In genomic region chr12:76506522-76506921, GRCm38 (mm10) we compare ENCODE assay signal across 9 mouse cellular contexts. TPM values are rescaled to one million over a fixed set of nuclear protein-coding genes. Genes with fewer than 3 reads are reported as not detected.
A peak's percentile ranks its signal among the peaks of the same experiment; 100 is the strongest.
DNase-seq lines count a peak whose midpoint lies in the region; ATAC-seq and TF ChIP-seq lines count a peak whose summit lies in the region.
"Had no signal": no experiment of that assay in that cellular context is flagged by ENCODE, and none has a peak within 500 bp of the region (broad histone marks: within the 10 kb centered on the region; RNA-seq: fewer than 3 reads in every experiment).

No protein-coding gene starts in this region.

- peak; percentile 33 for DNase-seq in cerebellum, adult 11-12 months
- DNase-seq in cerebellum, adult 11 months, result no peak
- DNase-seq in adrenal gland, adult 2 months, result no peak
- no peak for DNase-seq in thymus, postnatal 10 days (ENCODE audit: low spot score in 2 of 2)

- H3K4me1 ChIP-seq in cortical plate, adult 2 months (ENCODE audit: control insufficient read depth, insufficient read depth, low read length), result no peaks in the 10 kb centered on the region
- H3K4me1 ChIP-seq in heart, embryonic 11.5 days (ENCODE audit: control insufficient read depth, insufficient read depth, low read length), result peaks cover 16% of the 10 kb centered on the region
- peaks cover 26% of the 10 kb centered on the region; the same call in 1 of the 2 replicates for H3K4me1 ChIP-seq in limb, embryonic 15.5 days
- peaks cover 10% of the 10 kb centered on the region for H3K4me1 ChIP-seq in stomach, embryonic 14.5 days (ENCODE audit: control insufficient read depth, insufficient read depth, low read length)
- H3K4me1 ChIP-seq: liver, embryonic 15.5 days had no signal

- ATAC-seq in heart, embryonic 11.5 days (replicated peaks; ENCODE audit: insufficient number of reproducible peaks, low FRiP score, low TSS enrichment), result 0 out of 2 replicates have a peak, but pooled peaks have one; percentile 48
- ATAC-seq in limb, embryonic 15.5 days (ENCODE audit: insufficient number of reproducible peaks, low FRiP score, low TSS enrichment, low read depth), result peak; percentile 79
- ATAC-seq in stomach, embryonic 14.5 days (ENCODE audit: insufficient number of reproducible peaks, insufficient read depth, low FRiP score, low read depth), result peak; percentile 31; the same call in 1 of the 2 replicates

- H3K27me3 ChIP-seq in heart, embryonic 11.5 days (ENCODE audit: control insufficient read depth, insufficient read depth, low read length), result no peaks in the 10 kb centered on the region
- no peaks in the 10 kb centered on the region for H3K27me3 ChIP-seq in limb, embryonic 15.5 days
- no peaks in the 10 kb centered on the region for H3K27me3 ChIP-seq in stomach, embryonic 14.5 days (ENCODE audit: control insufficient read depth, insufficient read depth, low read length)
- H3K27me3 ChIP-seq: liver, embryonic 15.5 days had no signal

- peak overlapping the region; percentile 53; the same call in 1 of the 2 replicates for H3K27ac ChIP-seq in cortical plate, adult 2 months (ENCODE audit: insufficient read depth, low read length)
- H3K27ac ChIP-seq in heart, embryonic 11.5 days (ENCODE audit: low read depth, low read length), result peak overlapping the region; percentile 46
- peak overlapping the region; percentile 82 for H3K27ac ChIP-seq in limb, embryonic 15.5 days
- peak overlapping the region; percentile 71 for H3K27ac ChIP-seq in stomach, embryonic 14.5 days (ENCODE audit: low read length)
- H3K27ac ChIP-seq: liver, embryonic 15.5 days had no signal

- H3K4me3 ChIP-seq in cortical plate, adult 2 months (ENCODE audit: insufficient read depth, low read length), result no peak overlapping the region
- H3K4me3 ChIP-seq in heart, embryonic 11.5 days (ENCODE audit: low read depth, low read length), result no peak overlapping the region
- H3K4me3 ChIP-seq in limb, embryonic 15.5 days, result no peak overlapping the region
- H3K4me3 ChIP-seq in stomach, embryonic 14.5 days (ENCODE audit: low read depth, low read length), result no peak overlapping the region
- H3K4me3 ChIP-seq: liver, embryonic 15.5 days had no signal

- no peaks in the 10 kb centered on the region for H3K36me3 ChIP-seq in heart, embryonic 11.5 days (ENCODE audit: control insufficient read depth, insufficient read depth, low read length)
- no peaks in the 10 kb centered on the region for H3K36me3 ChIP-seq in limb, embryonic 15.5 days
- H3K36me3 ChIP-seq in stomach, embryonic 14.5 days (ENCODE audit: control insufficient read depth, insufficient read depth, low read length), result no peaks in the 10 kb centered on the region
- H3K36me3 ChIP-seq: liver, embryonic 15.5 days had no signal

- 35% methylated on average over 2 of the region's 2 CpGs for WGBS in heart, embryonic 11.5 days (ENCODE audit: insufficient replicate concordance)
- 40% methylated on average over 2 of the region's 2 CpGs for WGBS in limb, embryonic 15.5 days
- WGBS in stomach, embryonic 14.5 days, result 51% methylated on average over 2 of the region's 2 CpGs

- H3K9me3 ChIP-seq in heart, embryonic 11.5 days (replicated peaks; ENCODE audit: control insufficient read depth, low read length), result no peaks in the 10 kb centered on the region
- H3K9me3 ChIP-seq in limb, embryonic 15.5 days, result no peaks in the 10 kb centered on the region
- no peaks in the 10 kb centered on the region for H3K9me3 ChIP-seq in stomach, embryonic 14.5 days (ENCODE audit: control insufficient read depth, low read depth, low read length)
- H3K9me3 ChIP-seq: liver, embryonic 15.5 days had no signal

- no peak overlapping the region for H3K9ac ChIP-seq in heart, embryonic 11.5 days (ENCODE audit: low read depth, low read length)
- H3K9ac ChIP-seq in limb, embryonic 15.5 days, result no peak overlapping the region
- H3K9ac ChIP-seq in stomach, embryonic 14.5 days (replicated peaks; ENCODE audit: low read depth, low read length), result no peak overlapping the region
- H3K9ac ChIP-seq: liver, embryonic 15.5 days had no signal

- no peak for TF ChIP-seq POLR2A in cortical plate, adult 2 months (IDR thresholded peaks at IDR 0.05; ENCODE audit: extremely low read depth, insufficient read depth, low read length)

- TF ChIP-seq CTCF in cortical plate, adult 2 months (IDR thresholded peaks at IDR 0.05; ENCODE audit: extremely low read depth, insufficient read depth, low read length), result no peak

- H3K4me2 ChIP-seq in heart, embryonic 11.5 days, result no peak overlapping the region
- H3K4me2 ChIP-seq in limb, embryonic 15.5 days, result no peak overlapping the region
- no peak overlapping the region for H3K4me2 ChIP-seq in stomach, embryonic 14.5 days (replicated peaks; ENCODE audit: low read depth, low read length)
- H3K4me2 ChIP-seq: liver, embryonic 15.5 days had no signal

RNA-seq across cellular contexts. Expression of gene Plekhg3, which starts 24.2 kb away (rescaled TPM):
- polyA plus RNA-seq in cortical plate, adult 2 months (2012; rRNA removed), result 16.0 and 19.0 TPM in 2 replicates
- polyA plus RNA-seq in heart, embryonic 11.5 days (2014; fragmentation: Nextera tagmentation; extraction: Ambion mirVana), result 4.4 and 5.4 TPM in 2 replicates
- polyA plus RNA-seq in limb, embryonic 15.5 days (2015; fragmentation: Nextera tagmentation; extraction: Ambion mirVana), result 6.0 and 8.0 TPM in 2 replicates
- 13.8 TPM in 2 replicates for polyA plus RNA-seq in stomach, embryonic 14.5 days (2014; fragmentation: Nextera tagmentation; extraction: Ambion mirVana)
- 10 to 100 TPM in 1 of 2 experiments, 1 to 10 TPM in 1; 9.9 to 17.5 TPM for total RNA-seq in adrenal gland, adult 2 months (2021)
- 5.1 and 7.9 TPM in 2 replicates for polyA plus RNA-seq in adrenal gland, adult 2 months (2012; rRNA removed)
